Mouse (Mus musculus): ENCODE results near the gene Eif4g1.

DNA sequence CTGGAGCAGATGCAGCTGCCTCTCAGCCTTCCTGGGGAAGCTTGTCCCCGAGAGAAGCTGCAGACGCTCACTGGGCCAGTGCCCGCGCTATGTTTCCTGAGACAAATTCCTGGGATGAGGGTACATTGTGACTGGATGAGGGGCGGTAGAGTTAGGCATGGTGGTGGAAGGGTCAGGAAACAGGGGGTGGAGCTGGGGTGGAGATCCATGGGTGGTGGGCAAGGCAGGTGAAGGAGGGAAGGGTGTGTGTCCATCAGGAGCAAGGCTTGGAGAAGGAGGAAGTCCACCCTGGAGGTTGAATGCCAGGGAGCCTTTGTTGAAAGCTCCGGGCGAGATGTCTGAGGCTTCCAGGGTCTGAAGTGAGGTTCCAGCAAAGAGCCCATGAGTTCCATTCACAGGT lies 57.2 kb downstream of the Eif4g1 start:
- TF ChIP-seq CTCF (IDR thresholded peaks at IDR 0.05; ENCODE audit: low read depth) = no peak
- no peak for TF ChIP-seq EP300 (IDR thresholded peaks at IDR 0.05; ENCODE audit: low read depth)

All from liver, embryonic 14.5 days (tissue).